Mouse (Mus musculus) kidney, postnatal 0 days (tissue): ENCODE measurements around the gene Aprt. TPM values are rescaled to one million over a fixed set of nuclear protein-coding genes. Genes with fewer than 3 reads are reported as not detected.
A peak's percentile ranks its signal among the peaks of the same experiment; 100 is the strongest.

ENCODE experiments used
- ATAC-seq: fragments of 200-750 bp; cut with Nextera tagmentation; replicated peaks from 2 replicates; pipeline ENCODE4 v1.8.0; 2017; ENCODE audit warnings: low read depth, moderate number of reproducible peaks, moderate TSS enrichment, moderate library complexity; ENCODE audit not compliant: low FRiP score
- DNase-seq: peaks from one replicate; pipeline ENCODE4 v3.0.0-alpha.2; 2016; ENCODE audit warnings: low spot score
- H3K27ac ChIP-seq: fragments of 300-500 bp; sonication (generic); 2 replicates; pipeline ENCODE4 v1.5.1; 2014; ENCODE audit warnings: mild to moderate bottlenecking
- H3K27me3 ChIP-seq: fragments of 300-500 bp; sonication (generic); 2 replicates; pipeline ENCODE4 v1.6.1; 2014; ENCODE audit warnings: low read length, mixed read lengths; ENCODE audit not compliant: insufficient read depth
- H3K36me3 ChIP-seq: fragments of 300-500 bp; sonication (generic); 2 replicates; pipeline ENCODE4 v1.6.1; 2014; ENCODE audit warnings: low read length, mixed read lengths; ENCODE audit not compliant: insufficient read depth
- H3K4me1 ChIP-seq: fragments of 300-500 bp; sonication (generic); replicated peaks from 2 replicates; pipeline ENCODE4 v1.6.1; 2014; ENCODE audit warnings: antibody characterized with exemption, low read length, mixed read lengths; ENCODE audit not compliant: insufficient read depth
- H3K4me2 ChIP-seq: fragments of 300-500 bp; sonication (generic); 2 replicates; pipeline ENCODE4 v1.6.1; 2014; ENCODE audit warnings: mild to moderate bottlenecking, low read length, moderate library complexity, mixed read lengths
- H3K4me3 ChIP-seq: fragments of 300-500 bp; sonication (generic); replicated peaks from 2 replicates; pipeline ENCODE4 v1.5.1; 2014; ENCODE audit warnings: low read depth, low read length
- H3K9ac ChIP-seq: fragments of 300-500 bp; sonication (generic); 2 replicates; pipeline ENCODE4 v1.6.1; 2014; ENCODE audit warnings: low read depth, low read length
- H3K9me3 ChIP-seq: fragments of 300-500 bp; sonication (generic); replicated peaks from 2 replicates; pipeline ENCODE4 v1.6.1; 2016; ENCODE audit warnings: low read length, inconsistent platforms, mixed read lengths
- CTCF ChIP-seq: IDR thresholded peaks from 2 replicates; pipeline ENCODE4 v1.5.1; 2016; ENCODE audit warnings: antibody characterized with exemption, low read depth, mild to moderate bottlenecking, moderate library complexity
- WGBS: fragments of 180-500 bp; shearing (Covaris S2); extraction: QIAGEN DNeasy Blood & Tissue Kit; methylation state at CpG from one replicate; pipeline ENCODE4 v1.1.7; 2014; 5-methylcytosine and 5-hydroxymethylcytosine counted together
- polyA plus RNA-seq: library from polyadenylated mRNA; unstranded; fragments of >200 nt; fragmentation: Nextera tagmentation; extraction: Ambion mirVana; gene quantifications from 2 replicates; pipeline ENCODE4 v1.2.1, GENCODE M21; 2015

Gene Aprt
- polyA plus RNA-seq, 1 experiment from 2014 or later, result 392 TPM

DNA sequence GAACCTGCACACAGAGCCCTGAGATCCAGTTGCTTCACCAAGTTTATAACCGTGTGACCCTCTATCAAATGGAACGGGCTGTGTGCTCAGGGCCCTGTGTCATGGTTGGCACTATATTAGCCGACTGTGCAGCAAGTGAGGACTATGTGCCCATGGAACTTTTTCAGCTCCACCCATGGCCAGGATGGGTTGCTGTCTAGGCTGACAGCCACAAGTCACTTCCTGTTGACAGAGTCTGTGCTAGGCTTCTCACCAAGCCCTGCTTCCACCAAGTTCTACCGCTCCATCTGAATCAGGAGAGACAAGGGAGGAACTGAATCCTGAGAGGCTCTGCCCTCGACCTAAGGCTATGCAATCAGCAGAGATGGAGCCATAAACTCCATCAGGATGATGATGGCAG is 15.5 kb downstream of the Aprt start:
- H3K27ac ChIP-seq, result no peak overlapping the region
- H3K27me3 ChIP-seq, result no peaks in the 10 kb centered on the region
- WGBS, result 71% methylated on average over 5 of the region's 5 CpGs
- H3K9ac ChIP-seq, result no peak overlapping the region
- no peaks in the 10 kb centered on the region for H3K36me3 ChIP-seq
- no peak overlapping the region for H3K4me2 ChIP-seq
- no peaks in the 10 kb centered on the region for H3K9me3 ChIP-seq
- DNase-seq (no peak), ATAC-seq (no peak)
- no peak for TF ChIP-seq CTCF
- no peaks in the 10 kb centered on the region; the same call in 1 of the 2 replicates for H3K4me1 ChIP-seq
- no peak overlapping the region for H3K4me3 ChIP-seq

DNA sequence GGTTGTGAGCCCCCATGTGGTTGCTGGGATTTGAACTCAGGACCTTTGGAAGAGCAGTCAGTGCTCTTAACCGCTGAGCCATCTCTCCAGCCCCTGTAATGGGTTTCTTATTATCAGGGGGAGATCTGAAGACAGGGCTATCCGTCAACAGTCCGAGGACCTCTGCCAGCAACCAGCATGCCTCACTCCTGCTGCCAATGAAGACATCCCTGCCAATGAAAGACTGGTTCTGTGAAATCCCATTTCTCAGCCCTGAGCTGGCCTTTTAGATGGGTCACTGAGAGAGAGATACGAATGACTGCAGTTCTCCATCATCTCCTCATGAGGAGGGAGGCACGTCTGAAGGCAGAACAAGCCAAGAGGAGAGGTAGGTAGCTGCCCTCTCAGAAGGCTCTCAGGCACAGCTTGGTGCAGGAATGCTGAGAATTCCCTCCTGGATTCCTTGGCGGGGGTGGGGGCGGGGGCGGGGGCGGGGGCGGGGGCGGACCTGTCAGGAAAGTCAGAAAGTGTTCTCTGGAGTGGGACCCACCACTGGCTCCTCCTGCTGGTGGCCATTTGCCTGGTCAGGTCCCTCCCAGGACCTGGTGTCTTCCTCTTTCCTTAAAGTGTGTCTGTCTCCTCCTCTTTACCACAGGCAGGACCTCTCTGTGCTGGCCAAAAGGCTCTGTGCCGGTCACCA is 17.9 kb downstream of the Aprt start:
- Histone ChIP-seq H3K27ac (peak overlapping the region; percentile 60), H3K9me3 (no peaks in the 10 kb centered on the region), H3K27me3 (no peaks in the 10 kb centered on the region), H3K4me3 (no peak overlapping the region), H3K9ac (no peak overlapping the region), H3K36me3 (no peaks in the 10 kb centered on the region), H3K4me1 (no peaks in the 10 kb centered on the region; the same call in 1 of the 2 replicates), H3K4me2 (no peak overlapping the region)
- 14% methylated on average over 12 of the region's 12 CpGs for WGBS
- ATAC-seq, result peak; percentile 59
- peak; percentile 61 for DNase-seq
- peak; percentile 49 for TF ChIP-seq CTCF

- no peak for DNase-seq
- no peak for TF ChIP-seq CTCF
- Histone ChIP-seq H3K4me1 (no peaks in the 10 kb centered on the region; the same call in 1 of the 2 replicates), H3K36me3 (no peaks in the 10 kb centered on the region), H3K9ac (no peak overlapping the region), H3K27me3 (no peaks in the 10 kb centered on the region), H3K4me2 (no peak overlapping the region), H3K4me3 (no peak overlapping the region), H3K27ac (peak overlapping the region; percentile 72; the same call in 1 of the 2 replicates), H3K9me3 (no peaks in the 10 kb centered on the region)
- ATAC-seq, result no peak
- WGBS, result 46% methylated on average over 10 of the region's 10 CpGs
Measured at GRCm38 (mm10) chr8:122557248-122558038, 19.3 kb downstream of the Aprt start.

DNA sequence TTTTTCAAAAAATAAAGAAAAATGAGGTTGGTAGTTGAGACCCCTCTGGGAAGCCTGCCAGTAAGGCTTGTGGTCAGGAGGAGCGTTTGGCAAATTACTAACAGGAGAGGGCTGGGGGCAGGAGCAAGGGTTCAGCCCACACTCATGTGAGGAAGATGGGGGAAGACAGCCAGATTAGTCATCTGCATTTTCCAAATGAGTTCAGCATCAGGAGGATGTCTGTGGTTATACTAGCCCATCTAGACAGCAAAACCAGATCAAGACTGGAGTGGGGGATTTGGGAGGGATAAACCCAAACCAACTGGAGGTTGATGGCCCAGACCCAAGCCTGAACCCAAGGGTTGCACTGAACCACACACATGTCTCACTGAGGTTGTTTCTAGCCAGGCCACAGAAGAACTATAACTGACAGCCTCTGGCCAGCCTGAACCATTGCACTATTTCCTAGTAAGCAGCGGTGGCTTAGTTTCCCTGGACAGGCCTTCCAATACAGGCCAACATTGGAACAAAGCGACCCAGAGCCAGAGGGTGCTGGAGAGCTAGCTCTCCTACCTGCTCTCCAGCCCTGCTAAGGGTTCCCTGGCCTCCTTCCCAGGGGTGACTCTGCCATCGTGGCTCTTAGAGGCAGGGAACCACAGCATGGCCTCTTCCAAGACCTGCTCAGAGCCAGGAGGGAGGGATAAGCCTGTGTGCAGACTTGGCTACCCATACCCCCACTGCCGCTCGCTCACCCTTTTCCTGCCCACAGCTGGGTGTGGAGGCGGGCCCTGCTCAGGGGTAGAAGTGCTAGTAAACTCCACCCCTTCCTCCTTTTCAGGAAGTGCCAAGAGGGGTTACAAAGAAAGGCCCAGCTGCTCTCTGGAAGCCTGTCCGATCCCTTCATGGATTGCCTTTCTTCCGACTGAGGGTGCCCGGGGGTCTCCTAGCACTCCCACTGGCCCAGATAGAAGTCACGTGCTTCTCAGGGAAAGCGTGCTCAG is 20.4 kb downstream of the Aprt start:
- Histone ChIP-seq H3K9ac (peak overlapping the region; percentile 5; the same call in 1 of the 2 replicates), H3K27ac (peak overlapping the region; percentile 72), H3K27me3 (no peaks in the 10 kb centered on the region), H3K9me3 (no peaks in the 10 kb centered on the region), H3K36me3 (no peaks in the 10 kb centered on the region), H3K4me1 (no peaks in the 10 kb centered on the region; the same call in 1 of the 2 replicates), H3K4me2 (no peak overlapping the region), H3K4me3 (no peak overlapping the region)
- ATAC-seq (0 out of 2 replicates have a peak, but pooled peaks have one; percentile 37), DNase-seq (peak; percentile 74)
- no peak for TF ChIP-seq CTCF
- WGBS, result 59% methylated on average over 12 of the region's 12 CpGs

GRCm38 (mm10) chr8:122554786-122555185 is 21.9 kb downstream of the Aprt start:
- no peaks in the 10 kb centered on the region for H3K27me3 ChIP-seq

More at GRCm38 (mm10) chr8:122554786-122555185, 21.9 kb downstream of the Aprt start:
- H3K36me3 ChIP-seq, result no peaks in the 10 kb centered on the region
- 71% methylated on average over 6 of the region's 6 CpGs for WGBS
- no peak for DNase-seq
- H3K4me1 ChIP-seq, result peaks cover 9% of the 10 kb centered on the region; the same call in 1 of the 2 replicates
- no peak overlapping the region for H3K4me3 ChIP-seq
- ATAC-seq, result no peak
- H3K9me3 ChIP-seq, result no peaks in the 10 kb centered on the region
- TF ChIP-seq CTCF, result no peak
- no peak overlapping the region for H3K27ac ChIP-seq
- no peak overlapping the region for H3K9ac ChIP-seq
- H3K4me2 ChIP-seq, result no peak overlapping the region
